Mouse (Mus musculus) stomach, postnatal 0 days (tissue): ENCODE results near the gene Barx1.

Source experiments
- CTCF ChIP-seq: IDR thresholded peaks from 2 replicates; pipeline ENCODE4 v1.5.1; 2016; ENCODE audit warnings: antibody characterized with exemption, low read depth, mild to moderate bottlenecking, moderate library complexity
- EP300 ChIP-seq: optimal IDR thresholded peaks from 2 replicates; pipeline ENCODE3; 2016; ENCODE audit warnings: antibody characterized with exemption

DNA sequence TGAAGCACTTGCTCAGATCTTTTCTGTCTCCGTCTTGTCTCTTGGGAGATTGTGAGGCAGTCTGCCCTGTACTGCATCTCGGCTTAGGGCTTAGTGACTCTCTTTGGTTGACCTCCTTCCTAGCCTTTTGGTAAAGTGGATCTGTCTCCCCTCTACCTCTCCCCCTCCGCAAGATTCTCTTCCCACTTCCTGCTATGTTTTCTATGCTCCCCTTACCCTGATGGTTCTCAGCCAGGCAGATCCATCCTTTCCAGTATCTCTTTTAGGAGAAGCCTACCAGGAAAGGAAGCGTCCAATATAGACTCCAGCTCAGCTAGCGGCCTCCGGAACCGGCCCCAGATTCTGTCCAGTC lies 1.2 kb downstream of the Barx1 start:
- no peak for TF ChIP-seq CTCF
- TF ChIP-seq EP300: no peak
